Mouse (Mus musculus) frontal cortex, postnatal 36 days (tissue): ENCODE data around the gene Gm21981.
A peak's percentile ranks its signal among the peaks of the same experiment; 100 is the strongest.

Source experiments
- DNase-seq, 2 experiments: peaks; one replicate each; pipeline ENCODE4 v3.0.0; 2022; ENCODE audit warnings: low spot score in 2 of 2

Gm21981 gene

DNA sequence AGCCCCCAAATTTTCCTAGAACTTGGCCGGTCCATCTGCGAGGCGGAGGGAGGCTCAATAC lies at the start of gene Gm21981:
TSS of gene Gm21981 (minus strand) at position 14 of the 61 bp plus-strand sequence.
- no peak for DNase-seq

DNA sequence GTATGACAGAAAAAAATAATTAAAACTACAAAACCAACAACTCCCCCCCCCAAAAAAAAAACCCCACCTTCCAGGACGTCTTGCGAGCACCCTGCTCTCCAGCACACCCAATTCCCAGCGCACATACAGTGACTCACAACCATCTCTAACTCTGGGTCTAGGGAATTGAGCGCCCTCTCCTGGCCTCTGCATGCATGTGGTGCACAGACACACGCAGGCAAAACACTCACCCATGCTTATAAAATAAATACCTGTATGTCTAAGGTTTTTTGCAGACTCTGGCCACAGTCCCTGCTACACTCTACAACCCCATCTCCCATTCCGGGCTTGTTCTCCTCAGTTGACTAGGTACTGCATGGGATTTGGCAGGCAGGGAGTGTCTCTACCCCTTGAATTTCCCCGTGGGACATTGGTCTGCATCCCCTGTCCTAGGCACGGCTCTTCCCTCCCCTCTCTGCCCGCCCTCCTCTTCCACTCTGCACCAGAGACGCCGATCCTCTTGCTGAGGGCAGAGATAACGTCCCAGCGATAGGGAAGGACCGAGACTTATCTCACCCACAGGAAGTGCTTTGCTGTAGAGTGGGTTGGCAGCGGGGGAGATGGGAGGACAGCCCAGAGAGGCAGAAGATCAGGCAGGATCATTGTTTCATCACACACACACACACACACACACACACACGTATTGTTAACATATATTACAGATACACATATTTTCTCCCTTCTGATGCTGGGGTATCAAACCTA lies 48.9 kb upstream of the Gm21981 start:
- DNase-seq = no peak

- no peak for DNase-seq
Measured at GRCm38 (mm10) chr17:47740186-47740585, 45.9 kb upstream of the Gm21981 start.

DNA sequence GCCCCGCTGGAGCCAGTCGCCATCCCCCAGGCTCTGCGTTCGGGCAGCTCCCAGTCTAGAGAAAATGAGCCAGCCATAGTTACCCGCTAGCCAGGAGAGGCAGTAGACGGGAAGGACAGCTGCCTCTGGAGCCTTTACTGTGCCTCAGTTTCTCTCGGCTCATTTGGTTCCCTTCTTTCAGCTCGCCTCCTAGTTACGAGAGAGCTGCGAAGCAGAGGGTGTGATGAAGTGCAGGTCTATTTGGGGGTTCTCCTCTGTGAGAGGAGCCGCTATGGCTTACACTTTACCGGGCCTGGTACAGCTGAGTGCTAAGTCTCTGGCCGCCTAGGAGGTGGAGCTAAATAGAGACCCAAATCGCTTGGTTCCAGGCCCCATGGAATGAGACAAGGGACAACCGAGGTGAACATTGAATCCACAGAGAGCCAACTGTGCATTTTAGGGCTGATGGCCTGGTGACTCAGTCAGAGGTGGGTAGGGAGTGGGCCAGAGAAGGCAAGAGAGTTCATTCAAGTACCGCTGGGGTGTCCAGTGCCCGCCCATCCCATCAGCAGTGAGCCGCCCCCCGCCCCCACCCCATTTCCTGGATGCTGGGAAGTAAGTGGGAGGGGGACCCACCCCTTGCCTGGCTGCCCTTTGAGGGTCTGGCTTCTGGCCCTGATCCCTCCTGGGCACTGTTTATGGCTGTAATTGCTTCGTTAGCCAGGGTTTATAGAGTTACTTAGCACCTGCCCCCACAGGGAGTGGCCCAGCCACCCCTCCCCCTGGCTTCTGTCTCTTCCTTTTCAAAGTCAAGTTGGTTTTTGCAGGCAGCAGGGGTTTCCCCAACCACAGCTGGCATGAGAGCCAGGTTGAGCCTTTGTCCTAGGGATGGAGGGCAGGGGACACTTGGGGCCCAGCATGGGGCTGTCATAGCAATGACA lies 44.9 kb upstream of the Gm21981 start:
- DNase-seq = no peak

GRCm38 (mm10) chr17:47738066-47738878 lies 44.0 kb upstream of the Gm21981 start:
- DNase-seq = peak in 1 of 2 experiments; percentile 15

DNA sequence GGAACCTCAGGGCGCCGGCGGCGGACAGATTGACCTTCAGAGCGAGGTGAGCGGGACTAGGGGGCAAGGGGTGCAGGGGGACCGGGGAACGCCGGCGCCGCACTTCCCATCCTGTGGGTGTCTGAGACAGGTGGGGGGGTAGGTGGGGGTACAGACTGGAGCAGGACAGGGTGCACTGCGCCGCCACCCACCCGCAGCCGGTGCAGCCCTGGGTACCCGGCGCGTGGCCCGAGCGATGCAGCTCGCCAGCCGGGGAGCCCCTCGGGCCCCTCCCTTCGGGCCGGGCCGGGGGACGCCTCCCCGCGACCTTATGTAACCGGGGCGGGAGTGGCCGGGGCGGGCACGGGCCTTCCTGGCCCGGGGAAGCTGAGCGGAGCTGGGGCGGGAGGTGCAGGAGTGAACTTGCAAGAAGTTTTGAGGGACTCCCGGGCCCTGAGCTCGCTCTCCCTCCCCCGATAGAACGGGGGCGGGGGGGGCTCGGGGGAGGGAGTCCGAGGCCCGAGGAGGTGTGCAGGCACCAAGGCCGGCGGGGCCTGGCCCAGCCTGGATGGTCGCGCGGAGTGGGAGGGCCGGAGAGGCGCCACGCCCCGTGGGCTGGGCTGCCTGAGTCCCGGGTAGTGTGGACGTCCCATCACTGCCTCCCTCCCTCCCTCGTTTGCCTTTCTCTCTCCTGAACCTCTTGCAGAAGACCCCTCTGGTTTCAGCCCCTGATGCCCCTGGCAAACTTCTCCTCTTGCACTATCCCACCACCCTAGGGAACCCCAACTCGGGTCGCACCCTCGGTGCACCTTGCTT lies 43.2 kb upstream of the Gm21981 start:
- peak; percentile 61 to 62 for DNase-seq

DNA sequence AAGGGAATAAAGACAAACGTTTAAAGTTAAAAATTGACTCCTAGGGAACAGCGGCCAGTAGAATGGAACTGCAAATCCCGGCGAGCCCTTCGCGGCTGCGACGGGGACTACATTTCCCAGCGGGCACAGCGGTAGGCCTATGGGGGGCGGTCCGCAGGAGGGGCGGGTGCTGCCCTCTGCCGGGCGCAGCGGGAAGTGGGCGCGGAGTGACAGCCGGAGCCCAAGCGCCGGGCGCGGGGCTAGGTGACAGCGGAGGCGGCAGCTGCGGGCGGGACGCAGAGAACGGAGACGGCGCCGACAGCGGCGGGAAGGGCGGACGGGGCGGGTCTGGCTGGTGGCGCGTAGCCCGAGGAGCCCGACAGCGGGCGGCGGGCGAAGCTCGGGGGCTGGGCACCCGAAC lies 42.6 kb upstream of the Gm21981 start, which contains the start of gene Tfeb:
TSS of gene Tfeb (plus strand) at position 175 of the 400 bp plus-strand sequence.
- peak; percentile 96 for DNase-seq

DNA sequence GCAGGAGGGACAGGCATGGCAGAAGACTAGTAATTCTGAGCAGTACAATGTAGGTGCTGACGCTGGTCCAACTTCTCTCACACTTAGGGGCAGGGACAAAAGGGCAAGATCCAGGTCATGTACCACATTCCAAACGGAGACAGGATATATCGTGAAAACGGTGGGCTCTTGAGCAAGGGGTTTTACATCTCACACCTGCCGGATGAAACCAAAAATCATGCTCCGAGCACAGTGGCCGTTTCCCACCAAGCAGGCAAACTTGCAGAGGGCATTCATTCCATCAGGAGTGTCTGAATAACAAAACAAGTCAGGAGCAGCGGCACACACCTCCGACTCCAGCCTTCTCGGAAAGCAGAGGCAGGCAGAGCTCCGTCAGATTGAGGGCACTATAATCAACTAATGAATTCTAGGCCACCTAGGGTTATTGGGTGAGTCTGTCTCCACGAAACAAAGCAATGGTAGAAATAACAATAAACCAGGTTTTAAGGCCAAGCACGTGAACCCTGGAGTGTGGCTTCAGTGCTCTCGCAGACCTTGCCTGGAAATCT lies 41.4 kb upstream of the Gm21981 start:
- DNase-seq = no peak

- no peak for DNase-seq
Measured at GRCm38 (mm10) chr17:47730633-47731575, 36.6 kb upstream of the Gm21981 start.

DNA sequence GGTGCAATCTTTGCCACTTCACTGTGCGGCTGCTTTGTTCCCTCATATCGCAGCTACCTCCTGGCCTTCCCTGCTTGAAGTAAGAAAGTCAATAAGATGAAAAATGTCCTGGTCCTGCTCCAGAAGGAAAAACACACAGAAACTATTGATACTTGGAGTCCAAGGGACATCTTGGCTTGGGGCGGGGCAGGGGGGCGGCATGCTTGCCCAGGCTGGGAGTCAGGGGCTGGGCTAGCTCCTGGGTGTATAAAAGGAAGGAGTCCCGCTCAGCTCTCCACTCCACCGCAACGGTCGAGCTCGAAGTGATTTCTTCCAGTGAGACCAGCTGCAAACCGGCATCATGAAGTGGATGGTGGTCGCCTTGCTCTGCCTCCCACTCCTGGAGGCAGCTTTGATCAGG lies 32.3 kb upstream of the Gm21981 start, which contains the start of gene Pgc:
TSS of gene Pgc (plus strand) at position 277 of the 400 bp plus-strand sequence.
- no peak for DNase-seq

DNA sequence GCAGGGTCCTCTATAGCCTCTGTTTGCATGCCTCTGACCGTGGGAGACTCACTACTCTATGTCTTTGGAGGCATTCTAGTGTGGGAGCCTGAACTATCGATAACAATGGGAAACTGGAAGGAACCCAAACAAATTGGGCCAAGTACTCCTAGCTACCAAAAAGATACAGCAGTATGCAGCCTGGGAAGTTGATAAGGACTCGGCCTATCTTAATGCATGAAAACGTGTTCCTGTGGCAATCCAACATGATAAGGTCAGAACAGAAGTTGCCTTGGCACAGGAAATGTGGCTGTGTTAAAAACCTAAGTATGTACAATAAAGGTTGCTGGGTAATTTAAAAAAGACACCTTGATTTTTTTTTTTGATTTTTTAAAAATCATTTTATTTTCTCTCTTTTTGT lies 26.9 kb upstream of the Gm21981 start:
- DNase-seq = no peak

- DNase-seq = no peak
Measured at GRCm38 (mm10) chr17:47715037-47715436, 20.8 kb upstream of the Gm21981 start.

DNA sequence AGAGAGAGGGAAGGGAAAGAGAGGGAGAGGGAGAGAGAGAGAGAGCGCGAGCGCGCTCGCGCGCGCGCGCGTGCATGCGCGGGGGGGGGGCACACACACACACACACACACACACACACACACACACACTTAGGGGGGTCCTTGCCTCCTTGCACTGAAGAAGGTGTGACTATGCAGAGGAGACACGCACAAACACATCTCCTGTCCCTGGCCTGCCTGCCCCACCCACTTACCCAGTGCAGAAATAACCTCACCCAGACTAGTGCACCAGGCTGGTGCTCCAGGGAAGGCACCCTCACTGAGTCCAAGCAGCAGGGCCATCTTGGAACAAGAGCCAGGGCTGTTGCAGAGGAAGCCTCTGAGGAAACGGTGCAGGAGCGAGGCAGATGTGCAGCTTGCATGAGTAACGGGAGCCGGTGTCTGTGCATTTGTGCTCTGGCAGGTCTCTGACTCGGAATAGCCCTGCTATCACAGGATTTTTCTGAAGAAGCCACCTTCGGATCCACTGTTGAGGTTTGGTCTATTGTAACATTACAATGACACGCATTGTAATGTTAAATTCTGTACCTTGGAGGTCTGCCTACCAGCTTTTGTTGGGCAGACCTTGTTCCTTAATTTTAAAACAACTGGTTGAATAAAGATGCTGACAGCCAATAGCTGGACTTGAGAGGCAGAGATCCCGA lies 18.8 kb upstream of the Gm21981 start:
- DNase-seq = no peak

DNA sequence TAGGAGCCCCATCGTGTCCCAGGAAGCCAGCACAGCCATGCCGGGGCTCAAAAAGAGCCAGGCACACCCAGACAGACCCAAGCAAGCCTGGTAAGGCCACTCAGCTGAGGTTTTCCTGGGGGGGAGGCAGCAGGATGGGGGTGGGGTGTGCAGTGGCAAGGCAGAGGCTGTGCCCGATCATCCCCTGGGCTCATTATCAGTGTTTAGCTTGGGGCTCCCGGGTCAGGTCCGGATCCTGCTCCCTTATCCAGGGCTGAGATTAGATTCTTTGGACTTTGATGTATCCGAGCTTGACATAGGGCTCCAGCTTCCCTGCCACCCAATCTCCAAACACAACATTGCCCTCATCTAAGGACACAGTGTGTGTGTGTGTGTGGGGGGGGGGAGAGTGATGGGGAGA lies 17.6 kb upstream of the Gm21981 start:
- DNase-seq = no peak

DNA sequence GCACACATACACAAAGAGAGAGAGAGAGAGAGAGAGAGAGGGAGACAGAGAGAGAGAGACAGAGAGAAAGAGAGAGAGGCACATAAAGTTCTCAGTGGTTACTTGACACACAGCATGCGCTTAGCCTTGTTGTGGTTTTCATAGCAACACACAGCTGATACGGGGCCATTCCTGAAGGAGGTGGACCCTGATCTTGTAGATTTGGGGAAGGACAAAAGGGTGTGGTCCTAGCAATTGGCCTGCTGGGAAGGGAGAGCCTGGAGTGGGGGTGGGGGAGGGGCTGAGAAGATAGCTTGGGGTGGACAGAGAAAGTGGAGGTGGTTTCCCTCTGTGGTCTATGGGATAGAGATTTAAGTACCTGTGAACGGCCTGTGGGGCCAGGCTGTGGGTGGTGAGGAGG lies 15.8 kb upstream of the Gm21981 start:
- no peak for DNase-seq

DNA sequence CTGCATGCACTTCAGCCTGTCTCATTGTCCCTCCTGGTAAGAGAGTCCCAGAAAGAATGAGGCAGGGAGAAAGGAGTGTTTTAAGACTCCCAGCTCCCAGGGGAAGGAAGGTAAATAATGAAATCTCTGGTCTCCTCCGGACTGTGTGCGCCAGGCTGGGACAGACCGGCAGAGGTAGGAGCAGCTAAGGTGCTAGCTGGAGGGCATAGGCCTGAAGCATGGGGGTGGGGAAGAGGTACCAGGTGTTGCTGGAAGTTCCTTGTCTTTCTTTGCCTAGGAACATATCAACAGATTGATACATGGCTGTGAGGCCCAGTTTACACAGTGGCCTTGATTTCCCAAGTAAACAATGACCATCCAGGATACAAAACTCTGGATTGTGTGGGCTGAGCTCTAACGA lies 14.7 kb upstream of the Gm21981 start:
- DNase-seq = no peak

- DNase-seq = no peak
Measured at GRCm38 (mm10) chr17:47707961-47708360, 13.7 kb upstream of the Gm21981 start.

DNA sequence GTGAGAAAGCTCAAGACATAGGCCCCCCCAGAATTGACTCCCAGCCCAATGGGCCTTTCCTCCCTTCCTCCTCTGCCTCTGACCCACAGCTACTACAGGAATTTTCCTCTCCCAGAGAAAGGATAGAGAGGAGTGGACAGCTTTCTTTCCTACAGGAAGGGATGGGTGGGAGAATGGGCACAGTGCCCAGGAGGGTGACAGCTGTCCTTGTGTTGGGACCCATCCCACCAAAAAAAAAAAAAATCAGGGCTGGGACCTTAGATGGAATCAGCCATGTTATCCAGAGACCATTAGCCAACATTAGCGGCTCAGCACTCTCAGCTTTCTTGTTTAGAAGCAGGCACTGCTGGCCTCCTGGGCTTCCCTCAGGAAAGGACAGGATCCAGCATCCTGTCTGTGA lies 11.9 kb upstream of the Gm21981 start:
- no peak for DNase-seq

GRCm38 (mm10) chr17:47704692-47705091 lies 10.4 kb upstream of the Gm21981 start:
- no peak for DNase-seq

DNA sequence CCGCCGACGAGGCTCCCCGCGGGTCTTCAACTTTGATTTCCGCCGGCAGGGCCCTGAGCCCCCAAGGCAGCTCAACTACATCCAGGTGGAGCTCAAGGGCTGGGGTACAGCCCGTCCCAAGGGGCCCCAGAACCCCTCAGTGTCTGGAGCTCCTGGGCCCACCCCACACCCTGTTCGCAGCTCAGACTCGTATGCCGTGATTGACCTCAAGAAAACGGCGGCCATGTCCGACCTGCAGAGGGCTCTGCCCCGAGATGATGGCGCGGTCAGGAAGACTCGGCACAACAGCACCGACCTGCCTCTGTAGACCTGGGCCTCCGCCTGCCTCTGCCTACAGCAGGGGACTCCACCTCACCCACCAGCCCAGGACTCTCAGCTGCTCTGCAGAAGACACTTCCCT lies 9.3 kb upstream of the Gm21981 start:
- DNase-seq = no peak
